Comparison of ENCODE assay signal across 8 mouse cellular contexts in genomic region chr15:87625236-87626023, GRCm38 (mm10).
A peak's percentile ranks its signal among the peaks of the same experiment; 100 is the strongest.
DNase-seq lines count a peak whose midpoint lies in the region; ATAC-seq lines count a peak whose summit lies in the region.

No protein-coding gene starts in this region.

- H3K4me3 ChIP-seq in intestine, embryonic 15.5 days (replicated peaks) = peak overlapping the region; percentile 61

- peaks cover 39% of the 10 kb centered on the region for H3K27me3 ChIP-seq in intestine, embryonic 15.5 days (replicated peaks)

- H3K9ac ChIP-seq in intestine, embryonic 15.5 days = peak overlapping the region; percentile 55

- no peaks in the 10 kb centered on the region for H3K9me3 ChIP-seq in intestine, embryonic 15.5 days

- peak; percentile 93 for DNase-seq in adrenal gland, postnatal 14 days
- peak; percentile 88 for DNase-seq in embryo, embryonic 9.5 days (ENCODE audit: extremely low spot score)
- peak; percentile 59 to 84 for DNase-seq in gastrocnemius, postnatal 4 days (ENCODE audit: low spot score in 2 of 2)
- DNase-seq in left cerebral cortex, adult 9 months (ENCODE audit: low spot score in 2 of 2) = peak; percentile 66 to 91
- peak; percentile 76 to 80 for DNase-seq in lung, postnatal 4 days
- peak; percentile 88 for DNase-seq in right cerebral cortex, postnatal 25 days

- WGBS in intestine, embryonic 15.5 days = under 1% methylated on average over 56 of the region's 68 CpGs

- peaks cover 13% of the 10 kb centered on the region for H3K4me1 ChIP-seq in intestine, embryonic 15.5 days (replicated peaks)

- ATAC-seq in intestine, embryonic 15.5 days = peak; percentile 81
- ATAC-seq in erythroblast, adult 5-6 weeks (replicated peaks; ENCODE audit: low FRiP score, poor library complexity, severe bottlenecking) = no peak

- no peak overlapping the region for H3K27ac ChIP-seq in intestine, embryonic 15.5 days

- no peaks in the 10 kb centered on the region for H3K36me3 ChIP-seq in intestine, embryonic 15.5 days

- H3K4me2 ChIP-seq in intestine, embryonic 15.5 days (replicated peaks) = peak overlapping the region; percentile 98
